Mouse (Mus musculus) midbrain, embryonic 11.5 days (tissue): ENCODE data around the gene Elovl6. TPM values are rescaled to one million over a fixed set of nuclear protein-coding genes. Genes with fewer than 3 reads are reported as not detected.

ENCODE experiments used
- ATAC-seq: fragments of 200-750 bp; cut with Nextera tagmentation; 2 replicates; pipeline ENCODE4 v1.8.0; 2017; ENCODE audit warnings: moderate TSS enrichment, moderate library complexity; ENCODE audit not compliant: low FRiP score
- DNase-seq: peaks from one replicate; pipeline ENCODE4 v3.0.0; 2015; ENCODE audit warnings: low spot score; ENCODE audit errors: missing footprints
- H3K27ac ChIP-seq: fragments of 300-500 bp; sonication (generic); 2 replicates; pipeline ENCODE4 v1.5.1; 2014; ENCODE audit warnings: low read depth, low read length
- H3K27me3 ChIP-seq: fragments of 300-500 bp; sonication (generic); 2 replicates; pipeline ENCODE4 v1.6.1; 2014; ENCODE audit warnings: mild to moderate bottlenecking, low read length, moderate library complexity, mixed read lengths; ENCODE audit not compliant: control insufficient read depth, insufficient read depth
- H3K36me3 ChIP-seq: fragments of 300-500 bp; sonication (generic); 2 replicates; pipeline ENCODE4 v1.6.1; 2014; ENCODE audit warnings: mild to moderate bottlenecking, low read length, moderate library complexity, mixed read lengths; ENCODE audit not compliant: control insufficient read depth, insufficient read depth
- H3K4me1 ChIP-seq: fragments of 300-500 bp; sonication (generic); 2 replicates; pipeline ENCODE4 v1.6.1; 2014; ENCODE audit warnings: low read length; ENCODE audit not compliant: control insufficient read depth, insufficient read depth
- H3K4me2 ChIP-seq: fragments of 300-500 bp; sonication (generic); 2 replicates; pipeline ENCODE4 v1.6.1; 2014; ENCODE audit warnings: mild to moderate bottlenecking, moderate library complexity
- H3K4me3 ChIP-seq: fragments of 300-500 bp; sonication (generic); 2 replicates; pipeline ENCODE4 v1.5.1; 2014; ENCODE audit warnings: low read depth, low read length
- H3K9ac ChIP-seq: fragments of 300-500 bp; sonication (generic); 2 replicates; pipeline ENCODE4 v1.6.1; 2014; ENCODE audit warnings: low read length
- H3K9me3 ChIP-seq: fragments of 300-500 bp; sonication (generic); 2 replicates; pipeline ENCODE4 v1.6.1; 2016; ENCODE audit warnings: low read length; ENCODE audit not compliant: control insufficient read depth
- whole genome bisulfite sequencing: fragments of 180-500 bp; shearing (Covaris S2); extraction: QIAGEN DNeasy Blood & Tissue Kit; methylation state at CpG from one replicate; pipeline ENCODE4 v1.1.7; 2014; 5-methylcytosine and 5-hydroxymethylcytosine counted together
- polyA plus RNA-seq: library from polyadenylated mRNA; unstranded; fragments of >200 nt; fragmentation: Nextera tagmentation; extraction: Ambion mirVana; gene quantifications from 2 replicates; pipeline ENCODE4 v1.2.1, GENCODE M21; 2014

Gene Elovl6
- polyA plus RNA-seq, 1 experiment from 2014 or later: 40.9 TPM

DNA sequence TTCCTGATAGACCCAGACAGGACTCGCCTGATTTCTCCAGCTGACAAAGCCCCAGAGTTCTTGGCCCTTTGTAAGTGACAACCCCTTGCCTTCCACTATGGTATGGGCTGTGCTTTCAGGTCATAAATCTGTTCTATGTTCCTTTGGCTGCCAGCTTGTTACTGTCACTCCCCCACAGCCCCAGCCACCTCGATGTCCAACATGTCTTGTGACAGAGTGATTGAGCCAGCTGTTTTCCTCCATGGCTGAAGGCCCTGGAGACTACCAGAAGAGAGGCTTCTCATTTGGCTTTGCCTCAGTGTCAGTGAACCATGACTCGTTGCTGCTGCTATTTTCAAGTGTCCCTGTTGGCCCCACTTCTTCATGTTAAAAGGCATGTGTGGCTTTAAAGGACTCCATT lies 113.3 kb downstream of the Elovl6 start:
- no peaks in the 10 kb centered on the region for H3K9me3 ChIP-seq
- DNase-seq (no peak), ATAC-seq (no peak)
- H3K27ac ChIP-seq: no peak overlapping the region
- H3K9ac ChIP-seq: no peak overlapping the region
- no peak overlapping the region for H3K4me3 ChIP-seq
- H3K4me2 ChIP-seq: no peak overlapping the region
- H3K4me1 ChIP-seq: 0 out of 2 replicates have a peak, but pooled peaks cover 2% of the 10 kb centered on the region
- 63% methylated on average over 3 of the region's 3 CpGs for WGBS
- no peaks in the 10 kb centered on the region for H3K27me3 ChIP-seq
- no peaks in the 10 kb centered on the region for H3K36me3 ChIP-seq

DNA sequence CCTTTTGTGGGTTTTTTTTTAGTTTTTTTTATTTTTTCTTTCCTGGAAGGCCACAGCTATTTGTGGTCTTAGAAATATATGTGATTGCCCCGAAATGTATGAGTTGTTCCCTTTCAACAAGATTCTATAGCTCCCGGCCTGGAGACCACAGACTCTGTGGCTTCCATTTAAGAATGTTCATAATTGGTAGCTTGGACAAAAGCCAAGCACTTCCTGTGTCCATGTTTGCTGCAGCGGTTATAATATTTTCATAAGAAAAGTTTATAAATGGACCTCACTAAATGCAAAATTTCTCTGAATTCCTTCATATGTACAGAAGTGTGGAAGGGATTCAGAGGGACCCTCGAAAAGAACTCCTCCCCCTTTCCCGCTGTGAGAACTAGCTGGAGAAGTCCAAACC lies 114.6 kb downstream of the Elovl6 start:
- H3K4me2 ChIP-seq: no peak overlapping the region
- H3K9ac ChIP-seq: no peak overlapping the region
- WGBS: 91% methylated on average over 5 of the region's 5 CpGs
- H3K36me3 ChIP-seq: no peaks in the 10 kb centered on the region
- DNase-seq (no peak), ATAC-seq (no peak)
- no peak overlapping the region for H3K27ac ChIP-seq
- H3K4me3 ChIP-seq: no peak overlapping the region
- no peaks in the 10 kb centered on the region for H3K4me1 ChIP-seq
- no peaks in the 10 kb centered on the region for H3K9me3 ChIP-seq
- no peaks in the 10 kb centered on the region for H3K27me3 ChIP-seq

- 86% methylated on average over 10 of the region's 10 CpGs for WGBS
- H3K4me1 ChIP-seq: no peaks in the 10 kb centered on the region
- DNase-seq: no peak
Observed at GRCm38 (mm10) chr3:129647312-129647711, 115.2 kb downstream of the Elovl6 start.

DNA sequence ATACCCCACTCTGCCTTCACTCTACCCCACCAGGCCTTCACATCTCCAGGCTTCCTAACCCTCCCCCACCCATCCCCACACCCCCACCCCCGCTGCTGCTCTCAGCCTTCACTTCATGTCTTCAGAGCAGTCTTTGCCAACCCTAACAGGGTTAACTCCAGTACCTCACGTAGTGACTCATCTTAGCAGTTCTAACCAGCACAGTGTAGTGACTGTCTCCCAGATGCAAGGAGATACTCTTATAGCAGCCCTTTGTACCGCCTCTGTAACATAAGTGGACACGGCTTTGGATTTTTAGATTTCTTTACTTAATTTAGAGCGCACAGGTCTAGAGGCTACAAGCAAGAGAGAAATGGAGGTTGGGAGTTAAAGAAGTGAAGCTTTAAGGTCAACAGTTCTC lies 116.4 kb downstream of the Elovl6 start:
- H3K4me1 ChIP-seq: no peaks in the 10 kb centered on the region
- DNase-seq: no peak
- no peak overlapping the region for H3K4me2 ChIP-seq
- no peaks in the 10 kb centered on the region for H3K9me3 ChIP-seq
- no peak overlapping the region for H3K27ac ChIP-seq
- no peaks in the 10 kb centered on the region for H3K27me3 ChIP-seq
- H3K36me3 ChIP-seq: no peaks in the 10 kb centered on the region
- no peak overlapping the region for H3K4me3 ChIP-seq
- H3K9ac ChIP-seq: no peak overlapping the region
- WGBS: 79% methylated on average over 5 of the region's 5 CpGs
- no peak for ATAC-seq

More at GRCm38 (mm10) chr3:129647312-129647711, 115.2 kb downstream of the Elovl6 start:
- H3K9ac ChIP-seq: no peak overlapping the region
- H3K27me3 ChIP-seq: no peaks in the 10 kb centered on the region
- no peak overlapping the region for H3K27ac ChIP-seq
- no peak overlapping the region for H3K4me3 ChIP-seq
- H3K4me2 ChIP-seq: no peak overlapping the region
- no peak for ATAC-seq
- no peaks in the 10 kb centered on the region for H3K9me3 ChIP-seq
- no peaks in the 10 kb centered on the region for H3K36me3 ChIP-seq

DNA sequence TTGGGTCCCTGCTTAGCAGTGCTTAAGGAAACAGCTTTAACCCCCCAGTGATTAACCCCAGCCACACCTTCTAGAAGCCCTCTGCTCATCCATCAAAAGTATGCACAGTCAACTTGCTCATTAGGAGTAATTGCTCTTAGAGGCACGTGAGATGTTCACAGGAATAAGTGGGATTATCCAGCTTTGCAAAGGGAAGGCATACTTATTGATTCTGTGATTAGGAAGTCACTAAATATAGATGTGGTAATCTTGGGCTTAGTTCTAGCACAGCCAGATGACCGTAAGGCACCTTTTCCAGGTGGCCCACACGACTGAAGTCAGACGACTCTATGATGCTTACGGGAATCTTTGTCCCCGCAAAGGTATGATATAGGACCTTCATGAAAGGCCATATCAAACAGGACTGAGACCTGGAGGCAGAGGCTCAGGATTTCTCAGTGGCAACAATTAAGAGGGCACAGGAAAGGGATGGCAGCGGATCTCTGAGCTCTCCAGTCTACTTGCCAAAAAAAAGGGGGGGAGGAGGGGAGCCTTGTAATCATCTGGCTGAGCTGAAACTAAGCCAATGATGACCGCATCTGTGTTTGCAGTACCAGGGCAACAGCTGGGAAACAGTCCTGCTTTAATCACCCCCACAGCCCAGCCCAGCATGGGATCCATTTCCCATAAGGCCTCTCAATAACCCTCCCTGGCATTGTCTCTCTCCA lies 117.6 kb downstream of the Elovl6 start:
- no peak overlapping the region for H3K9ac ChIP-seq
- no peaks in the 10 kb centered on the region for H3K36me3 ChIP-seq
- no peak overlapping the region for H3K27ac ChIP-seq
- no peak for ATAC-seq
- no peak overlapping the region for H3K4me2 ChIP-seq
- no peak overlapping the region for H3K4me3 ChIP-seq
- no peak for DNase-seq
- no peaks in the 10 kb centered on the region for H3K9me3 ChIP-seq
- H3K27me3 ChIP-seq: no peaks in the 10 kb centered on the region
- H3K4me1 ChIP-seq: no peaks in the 10 kb centered on the region
- 62% methylated on average over 8 of the region's 8 CpGs for WGBS

- Histone ChIP-seq H3K36me3 (no peaks in the 10 kb centered on the region), H3K27ac (no peak overlapping the region), H3K4me2 (no peak overlapping the region), H3K4me3 (no peak overlapping the region), H3K27me3 (no peaks in the 10 kb centered on the region), H3K9ac (no peak overlapping the region), H3K9me3 (no peaks in the 10 kb centered on the region), H3K4me1 (no peaks in the 10 kb centered on the region)
- DNase-seq (no peak), ATAC-seq (no peak)
Observed at GRCm38 (mm10) chr3:129650293-129650612, 118.1 kb downstream of the Elovl6 start.

DNA sequence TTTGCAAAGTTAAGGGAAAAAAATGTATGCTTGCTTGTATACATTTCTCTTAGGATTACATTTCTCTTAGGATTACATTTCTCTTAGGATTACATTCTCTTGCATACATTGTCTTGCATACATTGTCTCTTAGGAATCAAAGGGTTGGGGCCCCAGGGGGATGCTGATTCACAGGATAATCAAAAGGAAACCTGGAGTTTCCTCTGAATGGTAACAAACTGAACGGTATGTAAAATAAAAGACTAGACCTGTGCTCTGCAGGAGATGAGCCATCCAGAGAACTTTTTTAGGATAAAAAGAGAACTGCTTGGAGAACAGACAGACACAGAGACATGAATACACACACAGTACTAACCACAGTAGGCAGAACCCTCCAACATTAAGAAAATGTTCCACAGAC lies 118.8 kb downstream of the Elovl6 start:
- Histone ChIP-seq H3K4me3 (no peak overlapping the region), H3K9me3 (no peaks in the 10 kb centered on the region), H3K27ac (no peak overlapping the region), H3K27me3 (no peaks in the 10 kb centered on the region), H3K36me3 (no peaks in the 10 kb centered on the region), H3K4me2 (no peak overlapping the region), H3K9ac (no peak overlapping the region), H3K4me1 (no peaks in the 10 kb centered on the region)
- DNase-seq (no peak), ATAC-seq (no peak)
- WGBS: 3% methylated on average over 1 of the region's 1 CpGs

DNA sequence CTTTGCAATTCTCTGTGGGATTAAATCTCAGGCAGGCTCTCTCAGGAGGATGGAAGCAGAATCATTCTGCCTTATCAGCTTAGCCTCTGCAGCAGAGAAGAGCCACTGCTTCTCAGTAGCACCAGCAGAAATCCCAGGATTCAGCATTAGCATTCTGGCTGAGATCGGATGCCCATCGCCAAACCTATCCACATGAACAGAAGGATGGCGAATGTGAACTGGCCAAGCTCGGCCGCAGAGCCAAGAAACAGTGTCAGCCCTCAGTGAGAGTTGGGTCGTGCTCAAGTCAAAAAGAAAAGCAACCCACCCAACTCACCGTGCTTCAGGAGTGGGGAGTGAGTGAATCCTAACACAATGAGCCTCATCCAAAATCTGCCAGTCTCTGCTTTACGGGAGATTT lies 119.6 kb downstream of the Elovl6 start:
- no peaks in the 10 kb centered on the region for H3K36me3 ChIP-seq
- no peak overlapping the region for H3K27ac ChIP-seq
- 89% methylated on average over 8 of the region's 8 CpGs for WGBS
- H3K9ac ChIP-seq: no peak overlapping the region
- no peak for DNase-seq
- H3K4me2 ChIP-seq: no peak overlapping the region
- ATAC-seq: no peak
- H3K4me3 ChIP-seq: no peak overlapping the region
- no peaks in the 10 kb centered on the region for H3K4me1 ChIP-seq
- no peaks in the 10 kb centered on the region for H3K9me3 ChIP-seq
- H3K27me3 ChIP-seq: no peaks in the 10 kb centered on the region

DNA sequence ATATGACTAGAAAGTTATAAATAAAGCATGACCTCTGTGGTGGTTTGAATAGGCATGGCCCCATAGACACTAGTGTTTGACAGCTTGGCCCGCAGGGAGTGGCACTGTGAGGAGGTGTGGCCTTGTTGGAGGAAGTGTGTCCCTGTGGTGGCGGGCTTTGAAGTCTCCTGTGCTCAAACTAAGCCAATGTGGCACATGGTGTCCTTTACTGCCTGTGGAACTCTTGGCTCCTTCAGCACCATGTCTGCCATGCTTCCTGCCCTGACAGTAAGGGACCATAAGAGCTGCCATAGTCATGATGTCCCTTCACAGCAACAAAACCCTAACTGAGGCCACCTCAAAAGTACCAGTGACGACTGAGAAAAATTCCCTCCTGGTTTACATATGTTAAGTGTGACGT lies 120.3 kb downstream of the Elovl6 start:
- H3K4me1 ChIP-seq: no peaks in the 10 kb centered on the region
- no peak for DNase-seq
- no peak overlapping the region for H3K27ac ChIP-seq
- H3K27me3 ChIP-seq: no peaks in the 10 kb centered on the region
- ATAC-seq: no peak
- no peak overlapping the region for H3K9ac ChIP-seq
- no peak overlapping the region for H3K4me2 ChIP-seq
- 88% methylated on average over 4 of the region's 4 CpGs for WGBS
- no peaks in the 10 kb centered on the region for H3K9me3 ChIP-seq
- no peak overlapping the region for H3K4me3 ChIP-seq
- H3K36me3 ChIP-seq: no peaks in the 10 kb centered on the region
